Mouse (Mus musculus): ENCODE results near the gene Crybg2.

GRCm38 (mm10) chr4:134120916-134121315 is 60.3 kb downstream of the Crybg2 start:
- TF ChIP-seq POLR2A (IDR thresholded peaks at IDR 0.05; ENCODE audit: insufficient read depth, low read length): no peak
- no peak for TF ChIP-seq CTCF (IDR thresholded peaks at IDR 0.05; ENCODE audit: low read depth, low read length)
- no peak for TF ChIP-seq EP300 (IDR thresholded peaks at IDR 0.05; ENCODE audit: insufficient read depth, low read depth, low read length)

Measured in ES-Bruce4 (cell line).